Mouse (Mus musculus) splenic B cell, adult 2 months (primary cell): ENCODE results near the gene Golt1b.

Source experiments
- DNase-seq: peaks from one replicate; pipeline ENCODE4 v3.0.0-alpha.2; 2011; ENCODE audit warnings: low read depth, low spot score
- H3K27me3 ChIP-seq: 2 replicates; pipeline ENCODE4 v1.6.1; 2012; ENCODE audit warnings: mild to moderate bottlenecking, low read length, moderate library complexity, mixed read lengths; ENCODE audit not compliant: control insufficient read depth, poor library complexity, insufficient read depth, severe bottlenecking
- H3K36me3 ChIP-seq: 2 replicates; pipeline ENCODE4 v1.6.1; 2012; ENCODE audit warnings: mild to moderate bottlenecking, low read length, moderate library complexity, mixed read lengths; ENCODE audit not compliant: control insufficient read depth, poor library complexity, insufficient read depth, severe bottlenecking

The Golt1b gene

DNA sequence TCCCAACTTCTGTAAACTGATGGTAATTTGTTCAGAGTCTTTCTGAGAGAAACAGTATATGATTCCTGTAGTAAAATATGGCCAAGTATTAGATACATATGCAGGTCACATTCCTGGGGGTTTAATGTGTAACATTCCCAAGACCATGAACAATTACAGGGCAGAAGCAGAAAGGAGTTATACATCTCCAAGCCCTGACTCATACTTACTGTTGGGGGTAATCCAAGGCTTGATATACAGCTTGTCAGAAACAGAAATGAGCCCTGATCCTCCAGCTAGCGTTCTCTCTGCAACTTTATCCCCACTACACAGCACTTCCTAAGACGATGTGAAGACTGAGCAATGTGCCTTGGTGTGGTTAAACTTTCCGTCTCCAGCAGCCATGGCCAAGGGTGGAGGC lies 19.5 kb upstream of the Golt1b start:
- no peak for DNase-seq
- H3K36me3 ChIP-seq: peaks cover 23% of the 10 kb centered on the region
- no peaks in the 10 kb centered on the region for H3K27me3 ChIP-seq

DNA sequence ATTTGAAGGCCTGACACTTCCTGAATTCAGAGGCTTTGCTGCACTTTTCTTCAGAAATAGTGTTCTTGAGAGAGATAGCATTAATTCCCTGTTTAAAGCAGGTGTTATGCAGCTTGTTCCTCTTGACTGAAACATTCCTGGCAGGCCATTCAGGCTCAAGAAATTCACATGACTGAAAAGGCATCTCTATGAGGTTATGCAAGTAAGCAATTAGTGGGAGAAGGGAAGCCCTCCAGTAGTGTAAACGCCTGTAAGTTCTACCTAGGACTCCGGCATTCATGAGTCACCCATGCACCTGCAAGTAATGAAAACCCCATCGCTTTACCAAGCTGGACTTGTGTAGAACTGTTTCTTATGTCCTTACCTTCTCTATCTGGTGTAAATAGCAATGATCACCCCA lies 17.5 kb upstream of the Golt1b start:
- Histone ChIP-seq H3K36me3 (peaks cover 17% of the 10 kb centered on the region), H3K27me3 (no peaks in the 10 kb centered on the region)
- DNase-seq: no peak

DNA sequence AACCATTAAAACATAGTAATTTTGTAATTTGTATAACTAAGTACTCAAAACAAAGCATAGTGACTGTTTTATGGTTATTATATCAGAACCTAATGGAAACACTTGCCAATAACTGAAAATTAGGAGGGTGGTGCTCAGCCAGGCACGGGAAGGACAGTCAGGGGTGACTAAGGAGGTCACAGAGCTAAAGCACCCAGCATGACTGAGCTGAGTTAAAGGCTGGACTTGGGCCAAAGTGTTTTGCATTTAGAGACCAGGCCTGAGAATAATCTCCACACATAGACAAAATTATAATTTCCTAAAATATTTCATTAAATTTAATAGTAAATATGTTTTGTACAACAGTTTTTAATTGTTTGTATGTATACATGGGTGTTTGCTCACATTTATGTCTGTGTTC lies 9.9 kb upstream of the Golt1b start:
- Histone ChIP-seq H3K36me3 (peaks cover 9% of the 10 kb centered on the region), H3K27me3 (no peaks in the 10 kb centered on the region)
- no peak for DNase-seq

- no peak for DNase-seq
- H3K27me3 ChIP-seq: no peaks in the 10 kb centered on the region
- H3K36me3 ChIP-seq: peaks cover 7% of the 10 kb centered on the region
Observed at GRCm38 (mm10) chr6:142378576-142379330, 8.3 kb upstream of the Golt1b start.

GRCm38 (mm10) chr6:142379961-142380360 lies 7.1 kb upstream of the Golt1b start:
- Histone ChIP-seq H3K27me3 (no peaks in the 10 kb centered on the region), H3K36me3 (peaks cover 3% of the 10 kb centered on the region)
- no peak for DNase-seq

- Histone ChIP-seq H3K27me3 (no peaks in the 10 kb centered on the region), H3K36me3 (no peaks in the 10 kb centered on the region; the same call in 1 of the 2 replicates)
- DNase-seq: no peak
Observed at GRCm38 (mm10) chr6:142381615-142382014, 5.4 kb upstream of the Golt1b start.

DNA sequence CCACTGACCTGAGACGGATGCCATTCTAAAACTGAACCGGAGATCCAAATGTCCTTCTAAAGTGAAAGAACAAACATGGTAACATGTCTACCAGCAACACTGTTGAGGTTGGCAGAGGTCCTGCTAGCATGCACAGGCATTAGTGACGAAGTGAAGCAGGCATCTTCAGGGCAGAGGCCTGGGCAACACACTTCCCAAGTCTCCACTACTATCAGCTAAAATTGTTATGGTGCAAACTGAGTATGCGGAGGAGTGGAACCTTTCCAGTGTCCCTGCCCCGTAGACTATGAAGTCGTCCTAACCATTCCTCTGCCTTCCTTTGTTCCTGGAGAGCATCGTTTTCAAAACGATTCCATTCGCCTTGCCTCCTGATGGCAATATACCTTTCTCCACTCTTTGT lies 2.5 kb upstream of the Golt1b start:
- no peaks in the 10 kb centered on the region for H3K27me3 ChIP-seq
- H3K36me3 ChIP-seq: no peaks in the 10 kb centered on the region
- no peak for DNase-seq

DNA sequence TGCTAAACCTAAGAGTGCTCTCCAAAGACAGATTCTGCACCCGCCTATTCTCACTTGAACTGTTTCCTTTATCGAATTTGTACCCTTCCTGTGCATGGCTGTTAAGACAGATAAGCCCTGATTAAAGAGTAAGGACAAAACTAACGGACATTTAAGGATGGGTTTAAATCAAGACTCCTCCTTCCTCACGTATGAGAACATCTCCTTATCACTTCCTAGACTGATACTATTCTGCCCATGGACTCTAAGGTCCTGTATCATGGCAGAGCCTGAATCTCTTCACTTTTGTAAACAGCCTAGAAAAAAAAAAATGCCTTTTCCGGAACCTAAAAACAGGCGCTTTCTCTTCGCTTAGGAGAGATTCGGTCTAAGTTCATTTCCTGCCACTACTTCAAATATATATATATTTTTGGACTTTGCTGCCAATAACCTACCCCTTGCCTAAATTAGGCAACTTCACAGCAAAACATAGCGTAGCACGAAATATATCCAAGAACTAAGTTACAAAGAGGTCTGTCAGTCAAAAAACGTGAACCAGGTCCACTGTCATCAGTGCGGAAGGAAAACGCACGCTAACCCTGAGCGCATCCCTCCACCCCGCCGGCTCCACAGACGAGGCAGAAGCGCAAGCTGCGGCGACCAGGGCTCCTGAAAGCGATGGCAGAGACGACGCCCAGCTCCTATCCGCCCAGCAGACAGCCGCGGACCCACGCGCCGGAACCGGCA lies 573 bp upstream of the Golt1b start:
- DNase-seq: no peak
- Histone ChIP-seq H3K27me3 (no peaks in the 10 kb centered on the region), H3K36me3 (no peaks in the 10 kb centered on the region)

DNA sequence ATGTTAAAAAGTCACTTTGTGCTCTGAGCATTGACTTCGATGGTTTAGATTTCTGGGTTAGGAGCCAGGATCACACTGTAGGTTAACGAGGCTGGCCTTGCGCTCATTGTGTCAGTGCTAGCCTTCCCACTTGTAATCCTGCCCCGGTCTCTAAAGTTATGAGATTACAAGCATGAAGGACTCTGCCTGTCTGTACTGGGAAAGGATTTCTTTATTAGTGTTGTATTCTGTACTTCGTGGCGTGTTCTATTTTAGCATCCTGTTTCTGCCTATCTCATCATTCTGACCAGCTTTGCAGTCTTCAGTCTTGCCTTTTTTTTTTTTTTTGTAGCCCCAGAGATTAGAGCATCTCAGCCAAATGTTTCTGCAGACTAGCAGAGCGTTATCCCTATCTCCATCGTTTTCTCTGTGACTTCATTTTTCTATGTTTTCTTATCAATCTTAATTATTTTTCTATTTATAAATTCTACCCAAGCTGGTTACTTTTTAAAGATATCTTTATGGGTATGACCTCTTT lies 792 bp downstream of the Golt1b start:
- no peaks in the 10 kb centered on the region for H3K27me3 ChIP-seq
- no peak for DNase-seq
- no peaks in the 10 kb centered on the region for H3K36me3 ChIP-seq

- DNase-seq: no peak
- H3K36me3 ChIP-seq: no peaks in the 10 kb centered on the region; the same call in 1 of the 2 replicates
- H3K27me3 ChIP-seq: no peaks in the 10 kb centered on the region
Observed at GRCm38 (mm10) chr6:142389101-142389500, 2.1 kb downstream of the Golt1b start.

DNA sequence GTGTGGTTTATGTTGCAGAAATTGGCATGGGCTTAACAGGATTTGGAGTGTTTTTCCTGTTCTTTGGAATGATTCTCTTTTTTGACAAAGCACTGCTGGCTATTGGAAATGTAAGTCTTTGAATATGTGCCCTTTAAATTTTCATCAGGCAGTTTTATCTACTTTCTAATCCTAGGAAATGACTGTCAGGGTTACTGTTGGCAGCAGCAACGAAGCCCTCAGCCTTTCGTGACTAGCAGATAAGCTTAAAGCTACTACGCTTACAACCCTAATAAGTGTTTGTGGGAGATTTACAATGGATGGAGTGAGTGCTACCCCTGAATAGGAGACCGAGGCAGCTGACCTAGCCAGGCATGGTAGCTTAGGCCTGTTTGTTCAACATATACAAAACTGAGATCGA lies 5.3 kb downstream of the Golt1b start:
- Histone ChIP-seq H3K36me3 (no peaks in the 10 kb centered on the region; the same call in 1 of the 2 replicates), H3K27me3 (no peaks in the 10 kb centered on the region)
- no peak for DNase-seq

- no peaks in the 10 kb centered on the region for H3K27me3 ChIP-seq
Observed at GRCm38 (mm10) chr6:142394669-142395068, 7.6 kb downstream of the Golt1b start.

DNA sequence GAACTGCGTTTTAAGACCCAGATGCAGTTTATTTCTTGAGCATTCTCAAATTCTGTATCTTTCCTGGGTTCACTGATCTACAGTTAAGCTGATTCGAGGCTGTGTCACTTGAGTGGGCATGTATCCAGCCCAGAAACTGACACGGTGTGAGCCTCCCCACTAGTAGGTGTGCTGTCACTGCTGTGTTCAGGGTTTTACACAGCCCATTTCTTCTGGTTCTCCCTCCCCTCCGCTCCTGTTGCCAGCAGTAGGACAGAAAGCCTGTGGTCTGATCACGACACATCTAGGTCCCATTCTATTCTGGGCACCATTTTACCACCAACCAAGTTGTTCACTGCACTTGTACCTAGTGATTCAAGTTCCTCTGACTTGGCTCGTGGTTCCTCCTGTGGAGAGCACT lies 8.7 kb downstream of the Golt1b start:
- Histone ChIP-seq H3K27me3 (no peaks in the 10 kb centered on the region), H3K36me3 (peaks cover 5% of the 10 kb centered on the region; the same call in 1 of the 2 replicates)
- no peak for DNase-seq

More at GRCm38 (mm10) chr6:142394669-142395068, 7.6 kb downstream of the Golt1b start:
- H3K36me3 ChIP-seq: no peaks in the 10 kb centered on the region; the same call in 1 of the 2 replicates
- no peak for DNase-seq

DNA sequence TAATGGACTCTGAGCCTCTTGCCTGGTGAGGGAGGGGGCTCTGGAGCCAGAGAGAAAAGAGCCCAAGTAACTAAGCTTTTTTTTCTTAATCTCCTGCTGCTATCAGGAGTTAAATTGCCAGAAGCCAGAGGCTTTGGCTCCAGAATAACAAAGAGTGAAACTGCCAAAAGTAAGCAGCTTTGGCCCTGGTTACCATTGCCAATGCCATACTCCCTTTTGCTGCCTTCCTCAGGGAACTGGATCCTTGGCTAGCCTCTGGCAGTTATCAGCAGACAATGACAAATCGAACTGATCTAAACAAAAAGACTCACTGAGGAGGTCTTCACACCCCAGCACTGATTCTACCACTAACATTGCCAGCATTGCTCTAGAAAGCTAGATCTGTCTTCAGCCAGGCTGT lies 24.1 kb downstream of the Golt1b start:
- H3K36me3 ChIP-seq: no peaks in the 10 kb centered on the region
- DNase-seq: no peak
- no peaks in the 10 kb centered on the region for H3K27me3 ChIP-seq

DNA sequence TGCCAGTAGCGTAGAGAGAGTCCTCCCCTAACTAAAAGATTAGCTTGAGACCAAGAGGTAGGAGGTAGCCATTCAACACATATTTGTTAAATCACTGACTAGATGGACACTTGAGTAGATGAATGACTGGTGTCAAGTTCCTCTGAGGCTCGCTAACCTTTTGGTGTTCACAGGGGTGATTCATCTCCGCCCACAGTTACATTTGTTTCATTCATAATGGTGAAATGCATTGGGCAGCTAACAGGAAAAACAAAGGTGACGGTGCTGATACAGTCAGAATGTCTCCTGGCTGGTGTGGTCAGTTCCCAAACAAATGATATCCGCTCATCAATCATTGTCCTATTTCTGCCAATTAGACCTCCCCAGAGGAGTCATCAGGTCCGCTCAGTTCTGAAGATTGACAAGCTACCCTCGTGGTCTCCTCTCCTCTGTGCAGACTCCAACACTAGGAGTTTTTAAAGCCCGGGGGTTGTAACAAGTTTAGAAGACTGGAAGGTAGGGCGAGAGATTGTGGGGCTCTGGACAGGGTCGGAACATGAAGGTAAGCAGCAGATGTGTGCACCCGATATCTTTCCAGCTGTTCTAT lies 26.0 kb downstream of the Golt1b start, which contains the start of gene Spx:
TSS of gene Spx (plus strand) at position 536 of the 586 bp plus-strand sequence.
- no peak for DNase-seq
- Histone ChIP-seq H3K27me3 (no peaks in the 10 kb centered on the region), H3K36me3 (no peaks in the 10 kb centered on the region)
